Mouse (Mus musculus): ENCODE data around the gene Secisbp2. TPM values are rescaled to one million over a fixed set of nuclear protein-coding genes. Genes with fewer than 3 reads are reported as not detected.

Gene Secisbp2
- polyA plus RNA-seq, 1 experiment, result 23.4 TPM

DNA sequence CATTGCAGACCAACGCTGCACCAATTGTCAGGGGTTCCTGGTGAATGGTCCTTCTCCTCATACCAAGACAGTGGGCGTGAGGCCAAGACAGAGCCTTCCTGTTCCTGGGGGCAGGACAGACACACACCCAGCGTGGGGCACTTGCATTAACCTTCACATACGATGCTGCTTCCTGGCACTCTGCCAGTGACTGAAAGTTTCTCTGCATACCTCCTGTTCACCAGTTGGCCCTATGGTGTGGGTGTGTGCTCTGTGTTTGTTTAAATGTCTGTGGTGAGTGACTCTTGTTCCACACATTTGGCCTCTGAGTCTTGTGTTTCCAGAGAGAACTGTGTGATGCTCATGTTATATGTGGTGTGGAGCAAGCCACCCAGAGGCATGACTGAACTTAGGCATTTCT is 25.1 kb downstream of the Secisbp2 start:
- no peak for DNase-seq
- Histone ChIP-seq H3K27me3 (replicated peaks; ENCODE audit: control insufficient read depth, insufficient read depth, low read length) (no peaks in the 10 kb centered on the region), H3K4me3 (ENCODE audit: insufficient read depth, low read depth, low read length) (no peak overlapping the region), H3K4me1 (ENCODE audit: control insufficient read depth, insufficient read depth, low read length) (no peaks in the 10 kb centered on the region), H3K27ac (ENCODE audit: insufficient read depth, low read depth, low read length) (no peak overlapping the region), H3K36me3 (ENCODE audit: control insufficient read depth, insufficient read depth, low read length) (peaks cover 14% of the 10 kb centered on the region; the same call in 1 of the 2 replicates)
- 57% methylated on average over 4 of the region's 4 CpGs for WGBS
- TF ChIP-seq POLR2A (IDR thresholded peaks at IDR 0.05; ENCODE audit: low read depth, low read length) (no peak), CTCF (conservative IDR thresholded peaks at IDR 0.05; ENCODE audit: insufficient read depth, insufficient read length, low read depth, low read length) (no peak)

DNA sequence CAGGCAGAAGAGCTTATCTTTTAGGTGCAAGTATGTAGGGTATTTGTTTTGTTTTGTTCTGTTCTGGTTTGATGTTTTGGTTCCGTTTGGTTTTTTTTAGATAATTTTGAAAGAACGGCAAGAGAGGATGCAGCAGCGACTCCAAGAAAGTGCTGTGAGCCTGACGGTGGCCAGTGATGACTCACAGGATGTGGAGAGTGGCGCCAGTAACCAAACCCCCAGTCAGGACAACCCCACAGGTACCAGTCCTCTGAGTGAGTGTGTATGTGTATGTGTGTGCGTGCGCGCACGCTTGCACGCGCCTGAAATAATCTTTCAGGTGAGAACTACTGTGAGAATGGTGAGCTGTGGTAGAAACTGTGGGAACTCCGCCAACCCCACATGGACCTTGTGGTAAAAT is 25.5 kb downstream of the Secisbp2 start:
- Histone ChIP-seq H3K27ac (ENCODE audit: insufficient read depth, low read depth, low read length) (no peak overlapping the region), H3K36me3 (ENCODE audit: control insufficient read depth, insufficient read depth, low read length) (peaks cover 14% of the 10 kb centered on the region; the same call in 1 of the 2 replicates), H3K4me3 (ENCODE audit: insufficient read depth, low read depth, low read length) (no peak overlapping the region), H3K27me3 (replicated peaks; ENCODE audit: control insufficient read depth, insufficient read depth, low read length) (no peaks in the 10 kb centered on the region), H3K4me1 (ENCODE audit: control insufficient read depth, insufficient read depth, low read length) (no peaks in the 10 kb centered on the region)
- WGBS, result 94% methylated on average over 12 of the region's 12 CpGs
- no peak for TF ChIP-seq CTCF (conservative IDR thresholded peaks at IDR 0.05; ENCODE audit: insufficient read depth, insufficient read length, low read depth, low read length)
- no peak for TF ChIP-seq POLR2A (IDR thresholded peaks at IDR 0.05; ENCODE audit: low read depth, low read length)
- DNase-seq, result no peak

DNA sequence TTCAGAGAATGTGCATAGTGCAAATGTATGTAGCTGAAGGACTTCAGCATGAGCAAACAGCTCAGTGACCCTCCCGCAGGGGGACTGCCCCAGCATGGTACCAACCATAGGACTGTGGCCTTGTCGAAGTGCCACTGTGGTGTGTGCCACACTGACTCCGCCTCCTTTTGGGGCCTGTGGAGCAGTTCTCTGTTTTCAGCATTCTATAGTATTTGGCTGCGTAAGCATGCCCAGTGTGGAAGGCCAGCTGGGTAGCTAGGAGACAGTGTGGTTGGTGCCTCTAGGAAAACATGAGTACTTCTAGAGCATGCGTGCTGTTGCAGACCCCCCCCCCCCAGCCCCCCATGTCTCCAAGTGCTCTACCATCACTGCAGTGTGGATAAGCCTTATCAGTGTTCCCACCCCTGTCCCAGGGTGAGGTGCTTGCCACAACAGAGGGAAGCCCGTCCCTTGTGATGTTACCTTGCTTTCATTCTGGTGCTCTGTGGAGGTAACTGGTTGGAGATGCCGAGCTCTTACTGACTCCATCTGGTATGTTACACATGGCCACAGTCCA is 26.2 kb downstream of the Secisbp2 start:
- TF ChIP-seq CTCF (conservative IDR thresholded peaks at IDR 0.05; ENCODE audit: insufficient read depth, insufficient read length, low read depth, low read length) (no peak), POLR2A (IDR thresholded peaks at IDR 0.05; ENCODE audit: low read depth, low read length) (no peak)
- no peaks in the 10 kb centered on the region for H3K4me1 ChIP-seq (ENCODE audit: control insufficient read depth, insufficient read depth, low read length)
- no peak overlapping the region for H3K4me3 ChIP-seq (ENCODE audit: insufficient read depth, low read depth, low read length)
- 91% methylated on average over 7 of the region's 7 CpGs for WGBS
- H3K27me3 ChIP-seq (replicated peaks; ENCODE audit: control insufficient read depth, insufficient read depth, low read length), result no peaks in the 10 kb centered on the region
- H3K36me3 ChIP-seq (ENCODE audit: control insufficient read depth, insufficient read depth, low read length), result peaks cover 14% of the 10 kb centered on the region; the same call in 1 of the 2 replicates
- H3K27ac ChIP-seq (ENCODE audit: insufficient read depth, low read depth, low read length), result no peak overlapping the region
- DNase-seq, result no peak

DNA sequence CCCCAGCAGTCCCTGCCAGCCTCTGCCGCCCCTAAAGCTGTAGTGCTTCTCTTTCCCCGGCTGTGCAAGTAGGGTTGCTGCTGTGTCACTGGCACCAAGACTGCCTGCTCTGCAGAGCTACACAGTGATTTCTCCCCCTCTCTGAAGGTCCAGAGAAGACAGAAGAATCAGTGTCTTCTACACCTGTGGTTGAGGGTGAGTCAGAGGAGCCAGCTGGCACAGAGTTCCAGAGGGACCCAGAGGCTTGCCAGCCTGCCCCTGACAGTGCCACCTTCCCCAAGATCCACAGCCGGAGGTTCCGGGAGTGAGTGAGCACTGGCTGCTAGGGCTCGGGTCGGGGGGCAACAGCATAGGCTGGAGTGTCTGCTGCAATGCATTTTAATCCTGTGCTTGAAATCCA is 27.2 kb downstream of the Secisbp2 start:
- Histone ChIP-seq H3K4me1 (ENCODE audit: control insufficient read depth, insufficient read depth, low read length) (no peaks in the 10 kb centered on the region), H3K4me3 (ENCODE audit: insufficient read depth, low read depth, low read length) (no peak overlapping the region), H3K27me3 (replicated peaks; ENCODE audit: control insufficient read depth, insufficient read depth, low read length) (no peaks in the 10 kb centered on the region), H3K36me3 (ENCODE audit: control insufficient read depth, insufficient read depth, low read length) (peaks cover 14% of the 10 kb centered on the region; the same call in 1 of the 2 replicates), H3K27ac (ENCODE audit: insufficient read depth, low read depth, low read length) (no peak overlapping the region)
- WGBS, result 94% methylated on average over 6 of the region's 6 CpGs
- TF ChIP-seq CTCF (conservative IDR thresholded peaks at IDR 0.05; ENCODE audit: insufficient read depth, insufficient read length, low read depth, low read length) (no peak), POLR2A (IDR thresholded peaks at IDR 0.05; ENCODE audit: low read depth, low read length) (no peak)
- DNase-seq, result no peak

DNA sequence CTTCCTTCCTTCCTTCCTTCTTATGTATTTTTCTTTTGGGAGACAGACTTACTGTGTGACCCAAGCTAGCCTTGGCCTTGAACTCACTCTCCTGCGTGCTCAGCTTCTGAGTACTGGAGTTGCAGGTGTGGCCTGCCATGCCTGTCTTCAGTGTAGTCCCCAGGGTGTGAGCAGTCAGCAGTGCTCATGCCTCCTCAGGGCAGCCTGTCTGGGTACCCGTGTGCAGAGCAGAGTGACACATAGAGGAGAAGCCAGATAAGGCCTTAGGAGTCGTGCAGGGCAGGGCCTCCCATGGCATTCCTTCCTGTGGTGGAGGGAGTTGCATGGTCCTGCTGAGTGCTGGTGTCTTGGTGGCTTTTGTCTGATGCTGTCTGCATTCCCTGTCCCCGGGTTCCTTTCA is 27.8 kb downstream of the Secisbp2 start:
- H3K36me3 ChIP-seq (ENCODE audit: control insufficient read depth, insufficient read depth, low read length), result peaks cover 12% of the 10 kb centered on the region; the same call in 1 of the 2 replicates
- TF ChIP-seq CTCF (conservative IDR thresholded peaks at IDR 0.05; ENCODE audit: insufficient read depth, insufficient read length, low read depth, low read length) (no peak), POLR2A (IDR thresholded peaks at IDR 0.05; ENCODE audit: low read depth, low read length) (no peak)
- no peak for DNase-seq
- WGBS, result 77% methylated on average over 4 of the region's 4 CpGs
- no peak overlapping the region for H3K4me3 ChIP-seq (ENCODE audit: insufficient read depth, low read depth, low read length)
- H3K27me3 ChIP-seq (replicated peaks; ENCODE audit: control insufficient read depth, insufficient read depth, low read length), result no peaks in the 10 kb centered on the region
- no peaks in the 10 kb centered on the region for H3K4me1 ChIP-seq (ENCODE audit: control insufficient read depth, insufficient read depth, low read length)
- no peak overlapping the region for H3K27ac ChIP-seq (ENCODE audit: insufficient read depth, low read depth, low read length)

DNA sequence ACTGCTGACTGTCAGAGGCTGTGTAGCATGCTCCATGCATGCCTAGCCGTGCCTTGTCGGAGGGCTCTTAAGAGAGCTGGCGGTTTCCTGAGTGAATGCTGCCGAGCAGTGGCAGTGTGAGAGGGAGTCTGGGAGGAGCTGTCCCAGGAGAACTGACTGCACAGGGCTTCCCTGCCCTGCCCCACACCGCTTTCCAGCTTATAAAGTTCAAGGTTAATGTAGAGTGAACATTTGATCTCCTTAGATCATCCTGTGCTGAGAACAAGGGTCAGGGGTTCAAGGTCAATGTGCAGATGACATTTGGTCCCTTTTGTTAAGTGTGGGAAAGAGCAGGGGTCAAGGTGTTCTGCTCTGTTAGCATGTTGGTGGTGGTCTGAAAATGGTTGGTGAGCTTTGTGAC is 29.6 kb downstream of the Secisbp2 start:
- Histone ChIP-seq H3K27me3 (replicated peaks; ENCODE audit: control insufficient read depth, insufficient read depth, low read length) (no peaks in the 10 kb centered on the region), H3K36me3 (ENCODE audit: control insufficient read depth, insufficient read depth, low read length) (peaks cover 11% of the 10 kb centered on the region; the same call in 1 of the 2 replicates), H3K4me1 (ENCODE audit: control insufficient read depth, insufficient read depth, low read length) (peaks cover 6% of the 10 kb centered on the region; the same call in 1 of the 2 replicates), H3K4me3 (ENCODE audit: insufficient read depth, low read depth, low read length) (no peak overlapping the region), H3K27ac (ENCODE audit: insufficient read depth, low read depth, low read length) (no peak overlapping the region)
- TF ChIP-seq POLR2A (IDR thresholded peaks at IDR 0.05; ENCODE audit: low read depth, low read length) (no peak), CTCF (conservative IDR thresholded peaks at IDR 0.05; ENCODE audit: insufficient read depth, insufficient read length, low read depth, low read length) (no peak)
- 59% methylated on average over 5 of the region's 5 CpGs for WGBS
- DNase-seq, result no peak

DNA sequence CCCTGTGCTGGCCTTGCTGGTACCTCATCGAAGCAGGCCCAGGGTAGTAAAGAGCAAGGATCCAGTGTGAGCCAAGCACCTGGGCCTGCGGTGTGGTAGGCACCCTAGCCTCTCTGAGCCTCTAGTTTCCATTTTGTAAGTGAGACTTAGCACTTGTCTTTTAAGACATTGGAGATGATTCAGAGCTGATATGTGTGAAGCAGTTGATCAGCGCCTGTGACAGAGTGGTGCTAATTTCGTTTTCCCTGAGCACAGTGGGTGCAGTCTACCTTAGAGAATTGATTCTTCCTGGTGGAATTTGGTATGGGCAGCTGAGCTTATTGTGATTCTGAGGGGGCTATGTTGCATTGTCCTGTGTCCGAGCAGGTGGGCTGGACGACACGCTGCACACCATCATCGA is 30.1 kb downstream of the Secisbp2 start:
- Histone ChIP-seq H3K27me3 (replicated peaks; ENCODE audit: control insufficient read depth, insufficient read depth, low read length) (no peaks in the 10 kb centered on the region), H3K4me1 (ENCODE audit: control insufficient read depth, insufficient read depth, low read length) (peaks cover 7% of the 10 kb centered on the region; the same call in 1 of the 2 replicates), H3K27ac (ENCODE audit: insufficient read depth, low read depth, low read length) (no peak overlapping the region), H3K4me3 (ENCODE audit: insufficient read depth, low read depth, low read length) (no peak overlapping the region), H3K36me3 (ENCODE audit: control insufficient read depth, insufficient read depth, low read length) (peaks cover 10% of the 10 kb centered on the region; the same call in 1 of the 2 replicates)
- TF ChIP-seq CTCF (conservative IDR thresholded peaks at IDR 0.05; ENCODE audit: insufficient read depth, insufficient read length, low read depth, low read length), result no peak
- TF ChIP-seq POLR2A (IDR thresholded peaks at IDR 0.05; ENCODE audit: low read depth, low read length), result no peak
- WGBS, result 93% methylated on average over 8 of the region's 8 CpGs
- no peak for DNase-seq
